ENCODE assay signal across 9 mouse cellular contexts in the genomic region with DNA sequence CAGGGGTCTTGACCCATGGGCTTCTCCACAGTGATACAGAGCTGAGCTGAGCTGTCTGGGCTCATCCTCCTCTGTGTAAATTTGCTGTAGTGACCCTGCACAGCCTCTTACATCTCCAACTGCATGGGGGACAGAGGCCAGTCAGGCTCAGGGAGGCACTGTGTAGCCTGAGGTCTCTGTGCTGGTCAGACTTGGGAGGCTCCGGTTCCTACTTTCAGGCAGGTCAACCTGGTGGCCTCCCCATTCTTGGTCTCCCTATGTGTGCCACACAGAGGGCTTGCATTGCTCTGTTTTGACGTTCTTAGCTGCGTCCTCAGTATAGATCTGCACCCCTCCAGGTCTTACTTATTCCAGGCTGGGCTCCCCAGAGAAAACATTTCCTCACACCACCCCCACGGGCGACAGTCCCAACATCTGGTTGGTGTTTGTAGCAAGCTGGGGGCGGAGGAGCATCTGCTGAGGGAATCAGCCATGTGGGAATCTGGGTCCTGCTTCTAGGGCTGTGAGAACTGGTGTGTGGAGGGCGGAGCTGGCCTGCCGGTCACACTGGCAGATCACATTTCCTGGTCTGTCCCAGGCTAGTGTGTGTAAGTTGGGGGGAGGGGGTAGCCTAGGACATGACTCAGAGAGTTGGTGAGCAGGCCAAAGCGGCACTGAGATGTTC. TPM values are rescaled to one million over a fixed set of nuclear protein-coding genes. Genes with fewer than 3 reads are reported as not detected.
DNase-seq lines count a peak whose midpoint lies in the region; ATAC-seq lines count a peak whose summit lies in the region.
"Had no signal": no experiment of that assay in that cellular context is flagged by ENCODE, and none has a peak within 500 bp of the region (broad histone marks: within the 10 kb centered on the region; RNA-seq: fewer than 3 reads in every experiment).

No protein-coding gene starts in this region.

- H3K4me3 ChIP-seq in hindbrain, embryonic 10.5 days = 0 out of 2 replicates have a peak overlapping the region, but pooled peaks have one; percentile 2
- no peak overlapping the region for H3K4me3 ChIP-seq in hindbrain, embryonic 16.5 days (ENCODE audit: low read length)
- no peak overlapping the region for H3K4me3 ChIP-seq in embryonic facial prominence, embryonic 14.5 days (ENCODE audit: low read depth, low read length)
- H3K4me3 ChIP-seq: left cerebral cortex, adult 2 months had no signal

- no peaks in the 10 kb centered on the region for H3K27me3 ChIP-seq in hindbrain, embryonic 10.5 days (ENCODE audit: insufficient read depth, poor library complexity, severe bottlenecking)
- no peaks in the 10 kb centered on the region for H3K27me3 ChIP-seq in hindbrain, embryonic 16.5 days (replicated peaks; ENCODE audit: control insufficient read depth, insufficient read depth, low read length)
- H3K27me3 ChIP-seq in embryonic facial prominence, embryonic 14.5 days (replicated peaks; ENCODE audit: control insufficient read depth, insufficient read depth, low read length) = no peaks in the 10 kb centered on the region

- peak; percentile 67 for DNase-seq in hindbrain, embryonic 10.5 days (ENCODE audit: low spot score)
- DNase-seq in embryonic facial prominence, embryonic 14.5 days (ENCODE audit: low spot score) = peak; percentile 93
- DNase-seq in heart, postnatal 10 days = peak; percentile 85 to 86
- DNase-seq in left cerebral cortex, postnatal 36 days (ENCODE audit: low spot score in 2 of 2) = peak; percentile 61 to 65
- DNase-seq in neural tube, embryonic 10.5 days (ENCODE audit: extremely low spot score, low spot score) = peak; percentile 64
- DNase-seq in ovary, postnatal 14 days (ENCODE audit: low spot score) = no peak
- DNase-seq in cerebellum, postnatal 10 days = no peak

- ATAC-seq in hindbrain, embryonic 16.5 days = no peak; the same call in 1 of the 2 replicates
- ATAC-seq in embryonic facial prominence, embryonic 14.5 days (ENCODE audit: low read depth) = peak; percentile 90

- H3K4me2 ChIP-seq in hindbrain, embryonic 16.5 days (ENCODE audit: low read length) = no peak overlapping the region
- H3K4me2 ChIP-seq in embryonic facial prominence, embryonic 14.5 days (ENCODE audit: low read depth, low read length) = peak overlapping the region; percentile 26

- H3K36me3 ChIP-seq in hindbrain, embryonic 10.5 days = no peaks in the 10 kb centered on the region
- no peaks in the 10 kb centered on the region for H3K36me3 ChIP-seq in hindbrain, embryonic 16.5 days (ENCODE audit: control insufficient read depth, insufficient read depth, low read length)
- no peaks in the 10 kb centered on the region for H3K36me3 ChIP-seq in embryonic facial prominence, embryonic 14.5 days (ENCODE audit: control insufficient read depth, insufficient read depth, low read length)

- H3K9me3 ChIP-seq in hindbrain, embryonic 10.5 days = no peaks in the 10 kb centered on the region
- no peaks in the 10 kb centered on the region for H3K9me3 ChIP-seq in hindbrain, embryonic 16.5 days (ENCODE audit: control insufficient read depth, low read length)
- peaks cover 4% of the 10 kb centered on the region; the same call in 1 of the 2 replicates for H3K9me3 ChIP-seq in embryonic facial prominence, embryonic 14.5 days (ENCODE audit: control insufficient read depth, low read length)

- intact Hi-C loops in heart, postnatal 10 days (cut with DNase I) = loop anchor here (2.0 kb wide), 1 partner anchor 23 kb away; no protein-coding TSS in a partner anchor
- intact Hi-C loops in left cerebral cortex, postnatal 36 days (cut with DNase I) = no loop called here

- peaks cover 42% of the 10 kb centered on the region for H3K4me1 ChIP-seq in hindbrain, embryonic 10.5 days (replicated peaks)
- no peaks in the 10 kb centered on the region for H3K4me1 ChIP-seq in hindbrain, embryonic 16.5 days (ENCODE audit: control insufficient read depth, insufficient read depth, low read depth, low read length)
- H3K4me1 ChIP-seq in embryonic facial prominence, embryonic 14.5 days (ENCODE audit: control insufficient read depth, insufficient read depth, low read length) = peaks cover 23% of the 10 kb centered on the region

- 34% methylated on average over 9 of the region's 9 CpGs for WGBS in hindbrain, embryonic 10.5 days
- 45% methylated on average over 9 of the region's 9 CpGs for WGBS in hindbrain, embryonic 16.5 days
- 13% methylated on average over 9 of the region's 9 CpGs for WGBS in embryonic facial prominence, embryonic 14.5 days

- H3K27ac ChIP-seq in hindbrain, embryonic 10.5 days = peak overlapping the region; percentile 76
- H3K27ac ChIP-seq in hindbrain, embryonic 16.5 days (ENCODE audit: low read depth, low read length) = no peak overlapping the region
- H3K27ac ChIP-seq in embryonic facial prominence, embryonic 14.5 days (replicated peaks; ENCODE audit: low read depth, low read length) = peak overlapping the region; percentile 77
- H3K27ac ChIP-seq: left cerebral cortex, adult 2 months had no signal

- H3K9ac ChIP-seq in hindbrain, embryonic 16.5 days (ENCODE audit: low read depth, low read length) = no peak overlapping the region
- no peak overlapping the region; the same call in 1 of the 2 replicates for H3K9ac ChIP-seq in embryonic facial prominence, embryonic 14.5 days (ENCODE audit: low read depth, low read length)

RNA-seq across cellular contexts. Expression of a gene that starts 9.0 kb away (rescaled TPM):
- 39.1 and 46.4 TPM in 2 replicates for polyA plus RNA-seq in hindbrain, embryonic 10.5 days (2016; fragmentation: Nextera tagmentation; extraction: Ambion mirVana)
- polyA plus RNA-seq in hindbrain, embryonic 16.5 days (2015; fragmentation: Nextera tagmentation; extraction: Ambion mirVana) = 13.3 and 15.1 TPM in 2 replicates
- 29.9 and 35.8 TPM in 2 replicates for polyA plus RNA-seq in embryonic facial prominence, embryonic 14.5 days (2014; fragmentation: Nextera tagmentation; extraction: Ambion mirVana)
- total RNA-seq in heart, postnatal 10 days (2021) = 10 to 100 TPM; 54.0 to 54.3 TPM
- 10 to 100 TPM; 24.5 to 28.5 TPM for total RNA-seq in left cerebral cortex, postnatal 36 days (2021)

RNA-seq across cellular contexts. Expression of a gene that starts 54.3 kb away (rescaled TPM):
- 78.3 and 101 TPM in 2 replicates for polyA plus RNA-seq in hindbrain, embryonic 10.5 days (2016; fragmentation: Nextera tagmentation; extraction: Ambion mirVana)
- 75.4 and 76.2 TPM in 2 replicates for polyA plus RNA-seq in hindbrain, embryonic 16.5 days (2015; fragmentation: Nextera tagmentation; extraction: Ambion mirVana)
- 110 and 119 TPM in 2 replicates for polyA plus RNA-seq in embryonic facial prominence, embryonic 14.5 days (2014; fragmentation: Nextera tagmentation; extraction: Ambion mirVana)
- 100 to 1,000 TPM; 325 to 346 TPM for total RNA-seq in heart, postnatal 10 days (2021)
- total RNA-seq in left cerebral cortex, postnatal 36 days (2021) = 10 to 100 TPM; 61.6 to 85.2 TPM

Comparison
In these comparisons a context has a peak if more than half of its experiments do, and no peak if none do; other contexts are left out.
1. DNase-seq: peak in hindbrain, embryonic 10.5 days (single experiment), embryonic facial prominence, embryonic 14.5 days (single experiment), heart, postnatal 10 days (2 of 2), left cerebral cortex, postnatal 36 days (2 of 2) and neural tube, embryonic 10.5 days (single experiment); none in ovary, postnatal 14 days (single experiment) and cerebellum, postnatal 10 days (0 of 2).